Mouse (Mus musculus): ENCODE measurements at regions not wholly inside any gene's neighbourhood (a gene's known extent, or its start where the extent isn't known, plus 50 kb on each side); places are given as distances from the start of the nearest gene placed in this dataset.

- H3K36me3 ChIP-seq (ENCODE audit: control insufficient read depth, insufficient read depth, low read length), result no peaks in the 10 kb centered on the region
- H3K4me1 ChIP-seq (ENCODE audit: control insufficient read depth, insufficient read depth, low read length), result no peaks in the 10 kb centered on the region
- H3K9ac ChIP-seq (ENCODE audit: low read depth, low read length), result no peak overlapping the region
- no peaks in the 10 kb centered on the region for H3K9me3 ChIP-seq (ENCODE audit: control insufficient read depth, low read length)
- no peak overlapping the region for H3K4me3 ChIP-seq (ENCODE audit: low read length)
- no peaks in the 10 kb centered on the region for H3K27me3 ChIP-seq (replicated peaks; ENCODE audit: control insufficient read depth, insufficient read depth, low read length)
- H3K27ac ChIP-seq (ENCODE audit: low read length), result no peak overlapping the region
- H3K4me2 ChIP-seq (ENCODE audit: low read depth, low read length), result no peak overlapping the region
- 39% methylated on average over 4 of the region's 4 CpGs for WGBS
- ATAC-seq, result no peak
These were observed 81.9 kb upstream of the Klf6 start for GRCm38 (mm10) chr13:5779410-5779809.

DNA sequence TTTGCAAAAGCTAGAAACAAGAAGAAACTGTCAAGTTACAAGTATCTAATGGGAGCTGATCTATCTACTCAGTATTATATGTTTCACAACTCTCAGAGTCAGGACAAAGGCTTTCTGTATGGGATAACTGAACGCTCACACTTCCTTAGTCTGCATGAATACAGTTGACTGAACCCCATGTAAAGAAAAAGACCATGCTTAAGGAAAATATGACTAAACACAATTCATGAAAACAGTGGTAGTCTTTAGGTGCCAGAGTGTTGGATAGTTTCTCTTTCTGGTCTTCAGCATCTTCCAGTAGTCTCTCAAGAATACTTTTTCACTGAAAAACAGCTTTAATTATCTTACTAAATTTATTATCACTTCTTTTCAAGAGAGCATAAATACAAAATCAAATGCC, 78.7 kb upstream of the Klf6 start:
- 98% methylated on average over 1 of the region's 1 CpGs for WGBS
- no peak overlapping the region for H3K4me3 ChIP-seq (ENCODE audit: low read length)
- H3K36me3 ChIP-seq (ENCODE audit: control insufficient read depth, insufficient read depth, low read length), result no peaks in the 10 kb centered on the region
- H3K4me2 ChIP-seq (ENCODE audit: low read depth, low read length), result no peak overlapping the region
- ATAC-seq, result no peak
- H3K9ac ChIP-seq (ENCODE audit: low read depth, low read length), result no peak overlapping the region
- no peaks in the 10 kb centered on the region for H3K4me1 ChIP-seq (ENCODE audit: control insufficient read depth, insufficient read depth, low read length)
- H3K27me3 ChIP-seq (replicated peaks; ENCODE audit: control insufficient read depth, insufficient read depth, low read length), result no peaks in the 10 kb centered on the region
- H3K27ac ChIP-seq (ENCODE audit: low read length), result no peak overlapping the region
- no peaks in the 10 kb centered on the region for H3K9me3 ChIP-seq (ENCODE audit: control insufficient read depth, low read length)

DNA sequence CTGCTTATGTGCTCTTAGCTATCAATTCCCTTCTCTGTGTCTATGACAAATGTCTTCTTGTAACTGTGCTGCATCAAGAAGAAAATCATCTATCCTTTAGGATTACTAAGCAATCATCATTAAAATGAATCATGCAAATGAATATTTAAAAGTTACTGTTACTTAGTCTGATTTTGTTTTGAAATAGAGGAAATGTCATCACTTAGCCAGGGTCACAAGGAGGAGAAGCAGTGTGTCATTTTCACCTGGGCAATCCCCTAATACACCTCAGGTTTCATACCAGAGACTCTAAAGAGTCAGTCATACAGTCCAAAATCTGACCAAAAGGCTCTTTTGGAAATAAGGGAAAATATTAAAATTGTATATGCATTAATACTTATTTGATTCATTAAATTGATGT, 74.2 kb upstream of the Klf6 start:
- no peaks in the 10 kb centered on the region for H3K9me3 ChIP-seq (ENCODE audit: control insufficient read depth, low read length)
- H3K9ac ChIP-seq (ENCODE audit: low read depth, low read length), result no peak overlapping the region
- ATAC-seq, result no peak
- no peak overlapping the region for H3K27ac ChIP-seq (ENCODE audit: low read length)
- H3K27me3 ChIP-seq (replicated peaks; ENCODE audit: control insufficient read depth, insufficient read depth, low read length), result no peaks in the 10 kb centered on the region
- no peaks in the 10 kb centered on the region for H3K4me1 ChIP-seq (ENCODE audit: control insufficient read depth, insufficient read depth, low read length)
- H3K36me3 ChIP-seq (ENCODE audit: control insufficient read depth, insufficient read depth, low read length), result no peaks in the 10 kb centered on the region
- H3K4me3 ChIP-seq (ENCODE audit: low read length), result no peak overlapping the region
- H3K4me2 ChIP-seq (ENCODE audit: low read depth, low read length), result no peak overlapping the region

DNA sequence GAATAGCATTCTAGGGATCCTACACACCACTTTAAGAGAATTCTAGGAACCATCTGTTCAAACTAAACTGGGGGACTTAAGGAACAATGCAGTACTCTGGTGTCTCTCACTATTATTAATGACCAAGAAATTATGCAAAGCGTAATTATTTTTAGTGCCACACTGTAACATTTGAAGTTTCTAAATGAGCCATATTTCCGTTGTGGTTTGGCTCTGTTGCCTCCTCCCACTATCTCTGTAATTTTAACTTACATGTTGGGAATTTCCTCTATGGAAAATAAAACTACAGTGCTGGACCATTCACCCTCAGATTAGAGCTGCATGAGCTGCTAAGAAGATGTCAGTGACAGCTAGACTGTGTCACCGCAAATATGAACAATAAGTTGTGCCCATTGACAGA, 72.0 kb upstream of the Klf6 start:
- Histone ChIP-seq H3K36me3 (ENCODE audit: control insufficient read depth, insufficient read depth, low read length) (no peaks in the 10 kb centered on the region), H3K4me3 (ENCODE audit: low read length) (no peak overlapping the region), H3K9ac (ENCODE audit: low read depth, low read length) (no peak overlapping the region), H3K4me2 (ENCODE audit: low read depth, low read length) (no peak overlapping the region), H3K27me3 (replicated peaks; ENCODE audit: control insufficient read depth, insufficient read depth, low read length) (no peaks in the 10 kb centered on the region), H3K27ac (ENCODE audit: low read length) (no peak overlapping the region), H3K9me3 (ENCODE audit: control insufficient read depth, low read length) (no peaks in the 10 kb centered on the region), H3K4me1 (ENCODE audit: control insufficient read depth, insufficient read depth, low read length) (no peaks in the 10 kb centered on the region)
- WGBS, result 83% methylated on average over 3 of the region's 3 CpGs
- no peak for ATAC-seq

DNA sequence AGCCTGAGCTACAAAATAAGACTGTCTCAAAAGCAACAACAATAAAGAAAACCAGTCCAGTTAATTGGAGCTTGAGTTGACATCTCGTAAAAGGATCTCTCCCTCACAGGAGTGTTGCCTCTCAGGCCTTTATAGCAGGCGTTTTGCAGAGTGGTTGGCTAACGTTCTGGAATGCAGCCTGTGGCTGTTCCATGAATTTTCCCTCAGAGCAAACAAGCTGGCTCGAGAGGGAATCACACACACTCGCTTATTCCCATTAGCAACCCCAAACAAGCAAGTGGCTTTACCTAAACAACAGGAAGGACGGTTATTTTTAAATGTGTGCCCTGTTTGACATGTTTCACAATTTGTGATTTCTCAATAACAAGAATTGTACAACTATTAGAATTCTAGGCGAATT, 59.2 kb upstream of the Klf6 start:
- 0 out of 2 replicates have a peak overlapping the region, but pooled peaks have one; percentile 6 for H3K27ac ChIP-seq (ENCODE audit: low read length)
- H3K4me1 ChIP-seq (ENCODE audit: control insufficient read depth, insufficient read depth, low read length), result 0 out of 2 replicates have a peak, but pooled peaks cover 3% of the 10 kb centered on the region
- no peaks in the 10 kb centered on the region for H3K27me3 ChIP-seq (replicated peaks; ENCODE audit: control insufficient read depth, insufficient read depth, low read length)
- no peak overlapping the region for H3K4me3 ChIP-seq (ENCODE audit: low read length)
- no peak for ATAC-seq
- H3K9ac ChIP-seq (ENCODE audit: low read depth, low read length), result no peak overlapping the region
- no peaks in the 10 kb centered on the region for H3K9me3 ChIP-seq (ENCODE audit: control insufficient read depth, low read length)
- no peaks in the 10 kb centered on the region for H3K36me3 ChIP-seq (ENCODE audit: control insufficient read depth, insufficient read depth, low read length)
- WGBS, result 41% methylated on average over 7 of the region's 7 CpGs
- H3K4me2 ChIP-seq (ENCODE audit: low read depth, low read length), result no peak overlapping the region

- no peak overlapping the region for H3K9ac ChIP-seq (ENCODE audit: low read depth, low read length)
- peak overlapping the region; percentile 76 for H3K27ac ChIP-seq (ENCODE audit: low read length)
- H3K4me3 ChIP-seq (ENCODE audit: low read length), result 0 out of 2 replicates have a peak overlapping the region, but pooled peaks have one; percentile 2
- H3K9me3 ChIP-seq (ENCODE audit: control insufficient read depth, low read length), result no peaks in the 10 kb centered on the region
- no peaks in the 10 kb centered on the region for H3K27me3 ChIP-seq (replicated peaks; ENCODE audit: control insufficient read depth, insufficient read depth, low read length)
- ATAC-seq, result 0 out of 2 replicates have a peak, but pooled peaks have one; percentile 7
- H3K4me2 ChIP-seq (ENCODE audit: low read depth, low read length), result 0 out of 2 replicates have a peak overlapping the region, but pooled peaks have one; percentile 22
- H3K36me3 ChIP-seq (ENCODE audit: control insufficient read depth, insufficient read depth, low read length), result no peaks in the 10 kb centered on the region
- WGBS, result 40% methylated on average over 14 of the region's 14 CpGs
- H3K4me1 ChIP-seq (ENCODE audit: control insufficient read depth, insufficient read depth, low read length), result 0 out of 2 replicates have a peak, but pooled peaks cover 3% of the 10 kb centered on the region
These were observed 58.5 kb upstream of the Klf6 start for GRCm38 (mm10) chr13:5802826-5803225.

DNA sequence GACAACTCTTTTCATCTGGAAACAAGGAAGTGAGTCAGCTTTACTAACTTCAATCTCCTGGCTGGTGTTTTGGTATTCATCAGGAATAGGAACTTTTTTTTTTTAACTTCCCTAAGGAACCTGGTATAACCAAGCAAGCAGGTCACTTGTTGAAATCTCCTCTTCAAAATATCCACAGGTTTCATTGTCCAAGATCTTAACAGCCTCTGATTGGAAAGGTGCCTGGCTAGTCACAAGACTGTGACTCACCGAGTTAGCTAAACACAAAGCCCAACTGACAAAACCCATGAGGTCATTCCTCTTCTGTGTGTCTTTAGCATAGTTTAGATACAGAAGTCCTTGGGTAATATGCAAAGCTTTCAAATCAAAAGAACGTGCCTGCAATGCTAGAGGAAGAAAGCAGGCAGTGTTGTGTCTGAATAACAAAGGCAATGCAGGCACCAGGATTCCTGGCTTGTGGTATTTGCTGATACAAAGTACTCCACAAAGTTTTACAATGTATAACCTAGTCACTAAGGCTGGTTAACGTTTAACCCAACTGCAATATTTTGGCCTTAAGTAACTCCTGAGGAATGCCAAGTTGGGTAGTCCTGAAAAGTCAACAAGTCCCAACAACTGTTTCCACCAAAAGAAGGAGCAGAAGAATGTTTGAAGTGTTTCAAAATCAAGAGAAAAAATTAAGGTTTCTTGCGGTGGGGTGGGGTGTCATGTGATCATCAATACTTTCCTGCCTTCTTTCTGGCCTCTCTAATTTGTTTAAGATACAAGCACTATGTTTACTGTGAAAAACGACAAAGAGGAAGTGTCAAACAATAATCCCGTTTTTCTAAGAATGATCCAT, 57.5 kb upstream of the Klf6 start:
- whole genome bisulfite sequencing, result 11% methylated on average over 6 of the region's 6 CpGs
- Histone ChIP-seq H3K36me3 (ENCODE audit: control insufficient read depth, insufficient read depth, low read length) (no peaks in the 10 kb centered on the region), H3K4me1 (ENCODE audit: control insufficient read depth, insufficient read depth, low read length) (0 out of 2 replicates have a peak, but pooled peaks cover 3% of the 10 kb centered on the region), H3K27ac (ENCODE audit: low read length) (peak overlapping the region; percentile 76), H3K27me3 (replicated peaks; ENCODE audit: control insufficient read depth, insufficient read depth, low read length) (no peaks in the 10 kb centered on the region), H3K9ac (ENCODE audit: low read depth, low read length) (no peak overlapping the region), H3K4me2 (ENCODE audit: low read depth, low read length) (peak overlapping the region; percentile 8; the same call in 1 of the 2 replicates), H3K4me3 (ENCODE audit: low read length) (no peak overlapping the region), H3K9me3 (ENCODE audit: control insufficient read depth, low read length) (no peaks in the 10 kb centered on the region)
- ATAC-seq, result peak; percentile 93

GRCm38 (mm10) chr13:5804381-5804941, 56.8 kb upstream of the Klf6 start:
- 28% methylated on average over 7 of the region's 7 CpGs for WGBS
- Histone ChIP-seq H3K4me3 (ENCODE audit: low read length) (no peak overlapping the region), H3K27ac (ENCODE audit: low read length) (peak overlapping the region; percentile 76), H3K27me3 (replicated peaks; ENCODE audit: control insufficient read depth, insufficient read depth, low read length) (no peaks in the 10 kb centered on the region), H3K36me3 (ENCODE audit: control insufficient read depth, insufficient read depth, low read length) (no peaks in the 10 kb centered on the region), H3K4me1 (ENCODE audit: control insufficient read depth, insufficient read depth, low read length) (0 out of 2 replicates have a peak, but pooled peaks cover 3% of the 10 kb centered on the region), H3K9me3 (ENCODE audit: control insufficient read depth, low read length) (no peaks in the 10 kb centered on the region), H3K4me2 (ENCODE audit: low read depth, low read length) (peak overlapping the region; percentile 8; the same call in 1 of the 2 replicates), H3K9ac (ENCODE audit: low read depth, low read length) (no peak overlapping the region)
- ATAC-seq, result peak; percentile 50

GRCm38 (mm10) chr13:5808380-5808779, 52.9 kb upstream of the Klf6 start:
- H3K9me3 ChIP-seq (ENCODE audit: control insufficient read depth, low read length), result no peaks in the 10 kb centered on the region
- no peak overlapping the region for H3K4me2 ChIP-seq (ENCODE audit: low read depth, low read length)
- H3K4me1 ChIP-seq (ENCODE audit: control insufficient read depth, insufficient read depth, low read length), result no peaks in the 10 kb centered on the region
- H3K27ac ChIP-seq (ENCODE audit: low read length), result no peak overlapping the region
- ATAC-seq, result no peak
- 78% methylated on average over 2 of the region's 2 CpGs for WGBS
- no peaks in the 10 kb centered on the region for H3K27me3 ChIP-seq (replicated peaks; ENCODE audit: control insufficient read depth, insufficient read depth, low read length)
- H3K36me3 ChIP-seq (ENCODE audit: control insufficient read depth, insufficient read depth, low read length), result no peaks in the 10 kb centered on the region
- no peak overlapping the region for H3K9ac ChIP-seq (ENCODE audit: low read depth, low read length)
- no peak overlapping the region for H3K4me3 ChIP-seq (ENCODE audit: low read length)
